Mouse (Mus musculus): ENCODE measurements around the gene Olfr508. TPM values are rescaled to one million over a fixed set of nuclear protein-coding genes. Genes with fewer than 3 reads are reported as not detected.

Olfr508 gene
- polyA plus RNA-seq, 1 experiment from 2014 or later = not detected

- no peak for ATAC-seq
- Histone ChIP-seq H3K27ac (ENCODE audit: low read length) (no peak overlapping the region), H3K27me3 (replicated peaks; ENCODE audit: control insufficient read depth, insufficient read depth, low read length) (no peaks in the 10 kb centered on the region), H3K9me3 (ENCODE audit: control insufficient read depth, low read length) (no peaks in the 10 kb centered on the region), H3K9ac (replicated peaks; ENCODE audit: low read depth, low read length) (no peak overlapping the region), H3K4me3 (replicated peaks; ENCODE audit: low read length) (no peak overlapping the region), H3K4me1 (replicated peaks; ENCODE audit: control insufficient read depth, insufficient read depth, low read length) (no peaks in the 10 kb centered on the region), H3K36me3 (ENCODE audit: control insufficient read depth, insufficient read depth) (no peaks in the 10 kb centered on the region), H3K4me2 (ENCODE audit: low read length) (no peak overlapping the region)
- 73% methylated on average over 1 of the region's 1 CpGs for WGBS
Measured at GRCm38 (mm10) chr7:108671058-108671457, 41.3 kb downstream of the Olfr508 start.

GRCm38 (mm10) chr7:108678886-108679285 is 49.1 kb downstream of the Olfr508 start:
- ATAC-seq = no peak
- no peaks in the 10 kb centered on the region for H3K27me3 ChIP-seq (replicated peaks; ENCODE audit: control insufficient read depth, insufficient read depth, low read length)
- H3K4me3 ChIP-seq (replicated peaks; ENCODE audit: low read length) = no peak overlapping the region
- H3K4me2 ChIP-seq (ENCODE audit: low read length) = no peak overlapping the region
- WGBS = 83% methylated on average over 4 of the region's 4 CpGs
- no peak overlapping the region for H3K27ac ChIP-seq (ENCODE audit: low read length)
- H3K36me3 ChIP-seq (ENCODE audit: control insufficient read depth, insufficient read depth) = no peaks in the 10 kb centered on the region
- H3K9ac ChIP-seq (replicated peaks; ENCODE audit: low read depth, low read length) = no peak overlapping the region
- no peaks in the 10 kb centered on the region for H3K9me3 ChIP-seq (ENCODE audit: control insufficient read depth, low read length)
- H3K4me1 ChIP-seq (replicated peaks; ENCODE audit: control insufficient read depth, insufficient read depth, low read length) = no peaks in the 10 kb centered on the region

Other genes starting within 250 kb of the Olfr508 start
- gene Olfr495, start 236.8 kb upstream of the Olfr508 start, polyA plus RNA-seq (2015; fragmentation: Nextera tagmentation; extraction: Ambion mirVana) = not detected in 2 replicates
- not detected in 2 replicates for gene Olfr497, start 209.6 kb upstream of the Olfr508 start, polyA plus RNA-seq (2015; fragmentation: Nextera tagmentation; extraction: Ambion mirVana)
- not detected in 2 replicates for gene Olfr498, start 164.7 kb upstream of the Olfr508 start, polyA plus RNA-seq (2015; fragmentation: Nextera tagmentation; extraction: Ambion mirVana)
- not detected in 2 replicates for gene Olfr502, start 104.9 kb upstream of the Olfr508 start, polyA plus RNA-seq (2015; fragmentation: Nextera tagmentation; extraction: Ambion mirVana)
- not detected in 2 replicates for gene Olfr503, start 85.5 kb upstream of the Olfr508 start, polyA plus RNA-seq (2015; fragmentation: Nextera tagmentation; extraction: Ambion mirVana)
- gene Olfr504, start 64.2 kb upstream of the Olfr508 start, polyA plus RNA-seq (2015; fragmentation: Nextera tagmentation; extraction: Ambion mirVana) = not detected in 2 replicates
- not detected in 2 replicates for gene Olfr506, start 19.2 kb upstream of the Olfr508 start, polyA plus RNA-seq (2015; fragmentation: Nextera tagmentation; extraction: Ambion mirVana)
- gene Olfr507, start 8.2 kb upstream of the Olfr508 start, polyA plus RNA-seq (2015; fragmentation: Nextera tagmentation; extraction: Ambion mirVana) = not detected in 2 replicates
- 0.06 TPM in 1 of 2 replicates, not detected in the other for gene Olfr509, start 21.9 kb downstream of the Olfr508 start, polyA plus RNA-seq (2015; fragmentation: Nextera tagmentation; extraction: Ambion mirVana)
- gene Olfr510, start 36.4 kb downstream of the Olfr508 start, polyA plus RNA-seq (2015; fragmentation: Nextera tagmentation; extraction: Ambion mirVana) = not detected in 2 replicates
- gene Olfr512, start 83.3 kb downstream of the Olfr508 start, polyA plus RNA-seq (2015; fragmentation: Nextera tagmentation; extraction: Ambion mirVana) = not detected in 2 replicates
- not detected in 2 replicates for gene Olfr513, start 121.0 kb downstream of the Olfr508 start, polyA plus RNA-seq (2015; fragmentation: Nextera tagmentation; extraction: Ambion mirVana)
- not detected in 2 replicates for gene Olfr514, start 196.0 kb downstream of the Olfr508 start, polyA plus RNA-seq (2015; fragmentation: Nextera tagmentation; extraction: Ambion mirVana)
- not detected in 2 replicates for gene Olfr516, start 220.5 kb downstream of the Olfr508 start, polyA plus RNA-seq (2015; fragmentation: Nextera tagmentation; extraction: Ambion mirVana)
- gene Olfr517, start 242.4 kb downstream of the Olfr508 start, polyA plus RNA-seq (2015; fragmentation: Nextera tagmentation; extraction: Ambion mirVana) = not detected in 2 replicates

All from forebrain, embryonic 16.5 days (tissue).